Mouse (Mus musculus): ENCODE data around the gene Nhsl2. TPM values are rescaled to one million over a fixed set of nuclear protein-coding genes. Genes with fewer than 3 reads are reported as not detected.

The Nhsl2 gene
- total RNA-seq, 2 experiments from 2014 or later = 28.7 to 43.0 TPM

GRCm38 (mm10) chrX:102031851-102032250 lies 182.7 kb downstream of the Nhsl2 start:
- intact Hi-C loops (cut with DNase I) = loop anchor here (5.0 kb wide), 1 partner anchor 50 kb away; no protein-coding TSS in a partner anchor

DNA sequence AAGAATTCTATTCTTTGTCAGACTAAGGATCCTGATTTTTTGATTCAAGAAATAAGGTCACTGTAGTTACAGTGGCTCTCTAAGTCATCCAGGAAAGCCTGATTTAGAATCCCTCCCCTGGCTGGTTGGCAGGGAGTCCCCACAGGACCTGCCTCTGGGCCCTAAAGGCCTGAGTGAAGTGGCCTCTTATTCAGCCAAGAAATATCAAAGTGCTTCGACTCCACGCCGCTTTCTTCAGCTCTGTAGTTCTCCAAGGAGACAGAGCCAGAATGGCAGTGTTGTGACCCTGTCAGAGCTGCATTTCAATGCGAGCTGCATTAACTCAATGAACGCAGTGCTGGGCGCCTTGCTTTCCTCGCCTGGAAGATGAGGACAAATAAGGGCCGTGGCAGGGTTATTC lies 183.2 kb downstream of the Nhsl2 start:
- intact Hi-C loops (cut with DNase I) = loop anchor here (5.0 kb wide), 1 partner anchor 50 kb away; no protein-coding TSS in a partner anchor
- DNase-seq (ENCODE audit: low spot score in 2 of 2) = no peak

More at GRCm38 (mm10) chrX:102031851-102032250, 182.7 kb downstream of the Nhsl2 start:
- no peak for DNase-seq (ENCODE audit: low spot score in 2 of 2)

DNA sequence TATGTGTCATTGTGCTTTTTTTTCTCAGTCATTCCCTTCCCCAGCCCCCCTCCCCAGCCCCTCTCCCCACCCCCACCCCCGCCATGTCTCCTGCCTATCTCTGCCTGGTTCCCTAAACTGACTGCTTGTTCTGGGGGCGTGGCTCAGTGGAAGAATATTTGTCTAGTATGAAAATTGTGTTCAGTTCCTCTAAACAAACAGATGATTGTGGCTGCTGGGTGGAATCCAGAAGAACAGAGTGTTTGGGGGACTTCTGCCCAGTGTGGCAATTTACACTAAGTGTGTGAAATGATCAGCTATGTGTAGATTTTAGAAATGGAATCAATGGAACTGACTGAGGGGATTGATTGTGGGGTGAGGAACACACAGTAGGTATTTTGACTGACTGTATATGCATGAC lies 184.4 kb downstream of the Nhsl2 start:
- intact Hi-C loops (cut with DNase I) = loop anchor here (5.0 kb wide), 1 partner anchor 51 kb away; no protein-coding TSS in a partner anchor

GRCm38 (mm10) chrX:102035671-102036070 lies 186.5 kb downstream of the Nhsl2 start:
- intact Hi-C loops (cut with DNase I) = no loop called here
- DNase-seq (ENCODE audit: low spot score in 2 of 2) = no peak

More for the DNA sequence above, 184.4 kb downstream of the Nhsl2 start:
- DNase-seq (ENCODE audit: low spot score in 2 of 2) = no peak

DNA sequence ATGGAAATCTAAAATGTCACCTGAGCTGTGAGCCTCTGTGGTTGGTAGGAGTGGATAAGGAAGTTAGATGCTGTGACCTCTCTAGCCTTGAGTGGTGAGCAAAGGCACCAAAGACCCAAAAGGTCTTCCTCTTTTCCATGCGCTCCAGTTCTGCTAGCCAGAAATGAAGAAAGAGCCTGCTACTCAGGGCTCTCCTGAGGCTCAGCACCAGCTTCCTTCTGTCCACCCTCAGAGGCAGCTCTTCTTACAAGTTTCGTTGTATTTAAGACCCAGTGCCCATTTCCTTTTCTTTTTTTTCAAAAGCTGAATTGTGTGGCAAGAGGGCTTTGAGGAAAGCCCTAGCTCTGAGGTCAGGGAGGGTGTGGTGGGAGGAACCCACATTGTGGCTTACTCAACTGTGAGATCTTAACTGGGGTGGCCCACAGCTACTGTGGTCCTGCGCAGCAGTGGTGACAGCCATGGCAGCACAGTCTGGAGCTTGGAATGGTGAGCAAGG lies 187.7 kb downstream of the Nhsl2 start:
- intact Hi-C loops (cut with DNase I) = no loop called here
- no peak for DNase-seq (ENCODE audit: low spot score in 2 of 2)

DNA sequence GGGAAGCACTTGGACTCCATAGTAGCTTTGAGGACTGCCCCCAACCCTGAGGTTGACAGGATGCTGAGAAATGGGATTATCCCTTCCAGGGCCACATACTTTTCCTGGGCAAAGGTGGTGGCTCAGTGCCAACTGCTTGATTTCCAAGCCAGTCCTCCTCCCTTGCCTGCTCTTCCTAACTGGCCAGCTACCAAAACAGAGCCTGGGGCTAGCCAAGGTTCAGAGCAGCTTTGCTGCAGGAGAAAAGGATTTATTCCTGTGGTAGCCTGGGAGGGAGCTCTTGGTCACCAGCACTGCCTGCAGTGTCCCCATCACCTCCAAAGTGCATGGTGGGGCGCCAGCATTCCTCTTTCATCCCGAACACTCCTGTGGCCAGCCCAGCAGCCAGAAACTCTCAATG lies 188.3 kb downstream of the Nhsl2 start:
- DNase-seq (ENCODE audit: low spot score in 2 of 2) = no peak
- intact Hi-C loops (cut with DNase I) = no loop called here

DNA sequence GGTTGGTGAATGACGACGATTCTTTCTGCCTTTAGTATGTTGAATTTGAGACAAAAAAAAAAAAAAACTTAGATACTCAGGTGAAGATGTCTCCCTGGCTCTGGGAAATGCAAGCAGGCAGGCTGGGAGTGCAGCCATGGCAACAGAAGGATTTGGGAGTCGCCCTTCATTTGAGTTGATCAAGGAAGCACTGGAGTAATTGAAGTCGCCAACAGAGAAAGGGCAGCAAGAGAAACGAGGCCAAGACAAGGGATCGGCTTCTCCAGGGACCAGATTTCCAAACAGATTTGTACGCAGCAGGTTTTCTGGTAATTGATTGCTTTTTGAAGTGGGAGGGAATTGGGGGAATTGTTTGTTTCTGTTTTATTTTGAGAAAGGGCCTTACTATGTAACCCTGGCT lies 192.4 kb downstream of the Nhsl2 start:
- no peak for DNase-seq (ENCODE audit: low spot score in 2 of 2)

GRCm38 (mm10) chrX:102042386-102042785 lies 193.2 kb downstream of the Nhsl2 start:
- no peak for DNase-seq (ENCODE audit: low spot score in 2 of 2)
- intact Hi-C loops (cut with DNase I) = no loop called here

More for the DNA sequence above, 192.4 kb downstream of the Nhsl2 start:
- intact Hi-C loops (cut with DNase I) = no loop called here

DNA sequence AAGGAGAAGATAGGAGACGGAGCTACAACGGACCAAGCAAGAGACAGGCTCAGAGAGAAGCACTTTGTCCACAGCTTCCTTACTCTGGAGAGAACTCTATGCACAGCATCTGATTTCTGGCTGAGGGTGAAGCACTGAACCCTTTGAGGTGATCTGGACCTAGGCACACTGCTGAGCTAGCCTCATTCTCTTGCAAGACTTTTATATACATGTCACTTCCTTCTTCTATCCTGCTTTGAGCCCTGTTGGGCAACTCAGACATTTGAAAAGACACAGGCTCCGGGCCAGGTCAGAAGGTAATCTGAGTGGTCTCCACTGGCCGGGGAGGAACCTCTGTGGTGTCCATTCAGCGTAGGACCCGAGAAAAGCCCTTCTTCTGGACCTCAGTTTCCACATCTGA lies 201.4 kb downstream of the Nhsl2 start:
- intact Hi-C loops (cut with DNase I) = no loop called here
- DNase-seq (ENCODE audit: low spot score in 2 of 2) = no peak

- intact Hi-C loops (cut with DNase I) = no loop called here
- DNase-seq (ENCODE audit: low spot score in 2 of 2) = no peak
These were observed 202.0 kb downstream of the Nhsl2 start for GRCm38 (mm10) chrX:102051225-102051624.

DNA sequence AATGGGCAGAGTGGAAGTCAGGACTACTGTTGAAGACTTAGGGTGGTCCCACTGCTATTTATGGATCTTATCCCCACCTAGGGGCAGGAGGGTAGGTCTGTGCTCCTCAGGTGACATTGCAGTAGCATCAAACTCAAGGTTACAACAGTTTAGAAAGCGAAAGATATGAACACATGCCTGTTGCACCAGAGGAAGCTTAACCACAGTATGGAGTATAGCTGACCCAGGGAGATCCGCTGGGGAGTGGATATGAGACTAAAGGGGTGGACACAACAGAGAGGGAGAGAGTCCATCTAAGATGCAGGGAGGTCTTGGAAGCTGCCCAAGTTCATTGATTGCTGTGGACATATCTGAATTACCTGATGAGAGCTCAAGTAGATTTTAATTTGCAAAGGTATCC lies 204.2 kb downstream of the Nhsl2 start:
- no peak for DNase-seq (ENCODE audit: low spot score in 2 of 2)
- intact Hi-C loops (cut with DNase I) = no loop called here

DNA sequence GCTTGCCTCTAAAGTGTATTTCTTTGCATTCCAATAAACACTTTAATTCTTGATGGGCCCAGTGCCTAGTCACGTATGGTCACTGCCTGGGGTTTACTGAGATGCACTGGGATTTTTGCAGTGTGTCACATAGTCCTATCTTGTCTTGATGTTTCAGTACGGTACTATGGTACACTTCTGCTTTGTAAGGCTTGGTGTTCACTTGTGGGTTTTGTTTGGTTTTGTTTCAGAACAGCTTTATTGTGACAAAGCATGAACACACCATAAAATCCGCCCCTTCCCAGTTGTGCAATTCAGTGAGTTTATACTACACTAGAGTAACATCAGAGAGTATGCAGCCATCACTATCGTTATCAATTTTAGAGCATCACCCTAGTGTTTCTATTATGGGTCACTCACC lies 204.8 kb downstream of the Nhsl2 start:
- DNase-seq (ENCODE audit: low spot score in 2 of 2) = no peak
- intact Hi-C loops (cut with DNase I) = no loop called here

DNA sequence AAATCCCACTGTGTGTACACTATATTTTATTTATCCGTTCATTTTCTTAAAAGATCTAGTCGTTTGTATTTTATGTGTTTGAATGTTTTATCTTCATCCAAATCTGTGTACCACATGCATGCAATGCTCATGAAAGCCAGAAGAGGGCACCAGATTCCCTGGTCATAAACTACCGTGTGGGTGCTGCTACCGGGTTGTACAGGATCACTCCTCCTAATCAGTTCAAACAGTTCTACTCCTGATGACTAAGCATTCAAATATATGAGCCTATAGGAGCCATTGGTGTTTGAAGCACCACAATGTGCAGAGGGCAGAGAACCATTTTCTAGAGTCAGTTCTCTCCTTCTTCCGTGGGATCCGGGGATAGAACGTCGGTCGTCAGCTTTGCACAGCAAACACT lies 210.3 kb downstream of the Nhsl2 start:
- DNase-seq (ENCODE audit: low spot score in 2 of 2) = no peak
- intact Hi-C loops (cut with DNase I) = no loop called here

DNA sequence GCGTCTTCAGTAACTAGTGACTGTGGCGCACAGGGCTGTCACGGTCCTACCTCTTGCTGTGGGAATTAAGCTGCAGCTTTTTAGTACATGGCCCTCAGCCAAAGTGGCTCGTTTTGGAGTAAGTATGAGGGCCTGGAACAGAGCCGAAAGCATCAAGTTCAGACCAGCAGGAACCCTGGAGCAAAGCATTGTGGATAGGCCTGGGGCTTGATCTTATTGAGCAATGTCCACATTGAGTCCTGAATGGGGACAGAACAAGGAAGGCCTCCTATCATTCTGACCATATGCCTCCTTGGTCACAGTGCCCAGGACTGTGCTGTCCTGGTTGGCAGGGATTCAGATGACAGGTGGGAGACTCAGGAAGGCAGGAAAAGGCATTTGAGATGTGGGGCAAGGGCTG lies 211.1 kb downstream of the Nhsl2 start:
- intact Hi-C loops (cut with DNase I) = loop anchor here (10.0 kb wide), 1 partner anchor 245 kb away; no protein-coding TSS in a partner anchor
- no peak for DNase-seq (ENCODE audit: low spot score in 2 of 2)

DNA sequence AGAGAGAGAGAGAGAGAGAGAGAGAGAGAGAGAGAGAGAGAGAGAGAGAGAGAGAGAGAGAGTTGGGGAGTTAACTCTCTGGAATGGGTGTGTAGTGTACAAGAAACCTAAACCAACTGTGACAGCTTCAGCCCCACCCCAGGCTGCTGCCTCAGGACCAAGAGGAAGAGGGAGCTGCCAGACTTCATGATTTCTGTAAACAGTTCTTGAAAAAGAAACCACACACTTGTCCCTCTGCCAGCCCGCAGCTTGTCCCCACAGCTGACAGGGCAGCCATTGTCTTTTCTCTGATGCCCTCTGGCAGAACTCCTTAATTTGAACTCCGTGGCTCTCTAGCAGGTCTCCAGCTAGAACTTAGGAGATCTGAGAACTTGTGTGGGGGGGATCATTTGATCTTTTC lies 211.7 kb downstream of the Nhsl2 start:
- DNase-seq (ENCODE audit: low spot score in 2 of 2) = no peak
- intact Hi-C loops (cut with DNase I) = loop anchor here (10.0 kb wide), 1 partner anchor 246 kb away; no protein-coding TSS in a partner anchor

DNA sequence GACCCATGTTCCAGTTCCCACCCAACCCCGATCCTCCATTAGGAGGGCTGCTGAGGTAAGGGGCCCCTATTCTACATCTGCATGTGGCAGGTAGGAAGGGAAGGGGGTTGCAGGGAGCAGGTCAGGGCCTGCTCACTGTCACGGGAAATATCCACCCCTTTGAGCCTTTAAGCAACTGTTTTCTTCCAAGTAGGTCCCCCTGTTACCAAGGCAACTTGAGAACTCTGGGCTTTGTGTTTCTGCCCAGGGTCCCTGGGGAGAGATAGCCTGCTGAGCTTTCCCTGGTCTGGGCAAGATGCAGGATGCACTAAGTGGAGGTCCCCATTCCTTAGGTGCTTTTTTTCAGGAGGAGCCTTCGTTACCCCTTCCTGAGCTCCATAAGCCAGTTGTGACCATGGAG lies 214.9 kb downstream of the Nhsl2 start:
- no peak for DNase-seq (ENCODE audit: low spot score in 2 of 2)
- intact Hi-C loops (cut with DNase I) = loop anchor here (10.0 kb wide), 1 partner anchor 249 kb away; no protein-coding TSS in a partner anchor

GRCm38 (mm10) chrX:102065213-102065775 lies 216.1 kb downstream of the Nhsl2 start:
- intact Hi-C loops (cut with DNase I) = loop anchor here (5.0 to 10.0 kb wide), 5 partner anchors 63 to 412 kb away; partner anchors contain the start of genes 8030474K03Rik and Gm4779
- no peak for DNase-seq (ENCODE audit: low spot score in 2 of 2)

DNA sequence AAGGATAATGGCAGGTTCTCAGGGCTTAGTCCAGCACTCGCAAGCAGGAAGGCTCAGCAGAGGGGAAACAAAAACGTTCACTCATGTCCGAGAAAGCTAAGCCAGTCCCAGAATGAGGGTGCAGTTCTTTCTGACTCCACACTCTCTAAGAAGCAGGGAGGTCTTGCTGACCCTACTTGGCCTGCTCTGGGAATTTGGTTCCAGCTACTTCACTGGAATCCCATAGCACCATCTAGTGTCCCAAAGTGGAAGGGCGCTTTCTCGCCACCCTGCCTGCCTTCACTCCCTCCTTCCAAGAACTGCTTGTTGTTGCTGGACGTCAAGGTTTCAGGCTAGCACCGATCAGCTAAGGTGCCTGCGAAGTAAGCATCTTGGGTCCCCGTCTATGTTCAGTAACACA lies 216.9 kb downstream of the Nhsl2 start:
- DNase-seq (ENCODE audit: low spot score in 2 of 2) = peak; percentile 51 to 76
- intact Hi-C loops (cut with DNase I) = loop anchor here (2.0 to 10.0 kb wide), 6 partner anchors 64 to 411 kb away; partner anchors contain the start of genes 8030474K03Rik and Gm4779

- DNase-seq (ENCODE audit: low spot score in 2 of 2) = no peak
- intact Hi-C loops (cut with DNase I) = loop anchor here (2.0 to 10.0 kb wide), 6 partner anchors 65 to 410 kb away; partner anchors contain the start of genes 8030474K03Rik and Gm4779
These were observed 217.9 kb downstream of the Nhsl2 start for GRCm38 (mm10) chrX:102067118-102067517.

- DNase-seq (ENCODE audit: low spot score in 2 of 2) = no peak
- intact Hi-C loops (cut with DNase I) = loop anchor here (5.0 to 10.0 kb wide), 5 partner anchors 67 to 408 kb away; partner anchors contain the start of genes 8030474K03Rik and Gm4779
These were observed 219.8 kb downstream of the Nhsl2 start for GRCm38 (mm10) chrX:102068811-102069540.

Measured in left cerebral cortex, postnatal 36 days (tissue).